Mouse (Mus musculus) adrenal gland, postnatal 25 days (tissue): Measurements from ENCODE around the gene Dqx1. TPM values are rescaled to one million over a fixed set of nuclear protein-coding genes. Genes with fewer than 3 reads are reported as not detected.

ENCODE experiments used
- DNase-seq: peaks from one replicate; pipeline ENCODE4 v3.0.0; 2021; ENCODE audit warnings: mixed read lengths
- total RNA-seq: library from RNA; stranded (reverse); gene quantifications from 2 replicates; pipeline ENCODE4 v1.2.3, GENCODE M21; 2021

Dqx1 gene
- total RNA-seq, 1 experiment from 2014 or later, result 4.0 TPM

- peak; percentile 76 for DNase-seq
These were observed 24.1 kb upstream of the Dqx1 start, which contains the start of the genes Dok1 and Loxl3 for GRCm38 (mm10) chr6:83033249-83034185. TSS of gene Dok1 (minus strand) at chr6:83033471. TSS of gene Loxl3 (plus strand) at chr6:83034173.

DNA sequence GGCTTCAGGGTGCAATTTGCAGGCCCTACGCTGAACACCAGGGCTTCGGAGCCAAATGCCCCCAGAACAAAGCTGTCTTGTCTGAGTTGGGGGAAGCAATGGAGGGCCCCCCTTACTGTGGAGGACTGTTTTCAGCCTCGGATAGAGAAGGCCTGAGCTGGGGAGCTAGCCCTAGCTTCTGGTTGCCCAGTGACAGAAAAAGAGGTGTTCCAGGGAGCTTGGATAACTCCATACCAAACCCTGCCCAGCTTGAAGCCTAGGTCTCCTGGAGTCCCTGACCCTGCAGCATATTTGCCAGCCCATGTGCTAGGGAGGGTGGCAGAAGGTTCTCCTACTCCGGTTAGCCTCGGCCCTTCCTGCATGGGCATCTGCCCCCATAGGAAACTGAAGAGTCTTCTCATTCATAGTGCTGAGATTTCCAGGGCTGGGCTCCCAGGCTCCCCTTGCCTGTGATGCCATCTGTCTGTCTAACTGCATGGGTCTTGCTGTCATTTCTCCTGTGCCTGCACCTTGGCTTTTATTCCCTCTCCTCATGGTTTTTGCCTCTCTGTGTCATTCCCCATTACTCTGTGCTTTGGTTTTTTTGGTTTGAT is 23.1 kb upstream of the Dqx1 start:
- no peak for DNase-seq

GRCm38 (mm10) chr6:83037188-83037587 is 20.5 kb upstream of the Dqx1 start:
- no peak for DNase-seq

GRCm38 (mm10) chr6:83038496-83039012 is 19.1 kb upstream of the Dqx1 start:
- DNase-seq, result peak; percentile 95

- no peak for DNase-seq
These were observed 17.0 kb upstream of the Dqx1 start for GRCm38 (mm10) chr6:83040601-83041000.

GRCm38 (mm10) chr6:83043561-83043960 is 14.1 kb upstream of the Dqx1 start:
- DNase-seq, result no peak

DNA sequence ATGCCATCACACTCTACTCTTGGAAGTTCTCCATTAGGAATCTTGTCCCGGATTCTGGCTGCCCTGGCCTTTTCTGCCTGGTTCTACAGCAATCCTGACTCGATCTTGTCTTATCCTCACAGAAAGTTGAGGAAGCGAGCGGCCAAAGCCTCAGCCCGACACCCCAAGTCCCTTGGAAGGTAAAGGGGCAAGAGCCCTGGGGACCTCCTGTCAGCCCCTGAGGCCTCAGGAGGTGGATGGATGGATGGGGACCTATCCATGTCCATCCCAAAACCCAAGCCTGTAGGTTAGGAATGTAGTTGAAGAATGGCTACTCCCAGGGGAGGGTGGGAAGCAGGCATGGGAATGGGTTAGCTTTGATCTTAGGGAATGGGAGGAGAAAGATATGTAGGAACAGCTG is 13.7 kb upstream of the Dqx1 start:
- no peak for DNase-seq

- no peak for DNase-seq
These were observed 12.9 kb upstream of the Dqx1 start for GRCm38 (mm10) chr6:83044742-83045141.

DNA sequence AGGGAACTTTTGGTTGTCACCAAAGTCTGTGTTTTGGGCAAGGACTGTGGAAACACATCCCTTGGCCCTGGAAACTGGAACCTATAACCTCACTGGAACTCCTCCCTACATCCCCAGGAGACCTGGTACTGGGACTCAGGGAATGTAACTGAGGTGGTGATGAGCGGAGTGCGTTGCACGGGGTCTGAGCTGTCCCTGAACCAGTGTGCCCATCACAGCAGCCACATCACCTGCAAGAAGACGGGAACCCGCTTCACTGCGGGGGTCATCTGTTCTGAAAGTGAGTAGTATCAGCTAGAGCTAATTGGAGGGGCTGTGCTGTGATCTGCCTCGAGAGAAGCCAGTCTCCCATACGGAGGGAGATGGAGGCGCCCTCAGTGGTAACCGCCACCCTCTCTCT is 8.3 kb upstream of the Dqx1 start:
- no peak for DNase-seq

- peak; percentile 46 for DNase-seq
These were observed 4.3 kb upstream of the Dqx1 start for GRCm38 (mm10) chr6:83053136-83053960.

- peak; percentile 96 for DNase-seq
These were observed 3.4 kb upstream of the Dqx1 start, which contains the start of gene Aup1 for GRCm38 (mm10) chr6:83054074-83054851. TSS of gene Aup1 (plus strand) at chr6:83054521.

DNA sequence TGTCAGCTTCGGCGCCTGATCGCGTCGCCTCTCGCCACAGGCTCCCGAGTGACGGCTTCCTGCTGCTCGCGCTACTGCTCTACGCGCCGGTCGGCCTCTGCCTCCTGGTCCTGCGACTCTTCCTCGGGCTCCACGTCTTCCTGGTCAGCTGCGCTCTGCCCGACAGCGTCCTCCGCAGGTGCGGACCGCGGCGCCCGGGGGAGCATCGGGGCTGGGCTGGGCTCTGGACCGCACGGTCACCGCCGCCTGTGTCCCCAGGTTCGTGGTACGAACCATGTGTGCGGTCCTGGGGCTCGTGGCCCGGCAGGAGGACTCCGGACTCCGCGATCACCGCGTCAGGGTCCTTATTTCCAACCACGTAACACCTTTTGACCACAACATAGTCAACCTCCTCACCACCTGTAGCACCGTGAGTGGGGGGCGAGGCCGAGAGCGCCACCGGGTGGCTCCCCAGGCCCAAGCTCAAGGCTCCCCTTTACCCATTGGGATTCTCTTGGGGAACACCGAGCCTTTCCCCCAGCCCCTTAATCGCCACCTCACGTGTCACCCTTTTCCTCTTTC is 2.7 kb upstream of the Dqx1 start, which contains the start of gene Htra2:
Gene Htra2, minus strand, starts transcription at position 403 of the 561 bp plus-strand sequence.
- peak; percentile 31 for DNase-seq

DNA sequence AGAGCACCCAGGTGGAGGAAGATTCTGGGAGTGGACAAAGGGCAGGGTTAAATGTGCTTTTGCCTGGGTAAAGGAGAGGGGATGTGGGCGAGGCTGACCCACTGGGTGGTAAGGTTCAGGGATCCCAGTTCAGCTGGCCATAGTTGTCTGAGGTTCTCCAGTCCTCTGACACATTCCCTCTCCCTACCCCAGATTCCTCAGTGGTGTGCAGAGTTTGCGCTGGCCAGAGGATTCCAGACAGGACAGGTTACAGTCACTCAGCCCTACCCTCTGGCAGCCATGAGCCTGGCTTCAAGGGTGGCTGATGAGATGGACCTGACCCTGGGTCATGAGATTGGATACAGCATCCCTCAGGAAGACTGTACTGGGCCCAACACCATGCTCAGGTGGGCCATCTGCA is 1.1 kb downstream of the Dqx1 start:
- DNase-seq, result no peak

GRCm38 (mm10) chr6:83065995-83066394 is 8.4 kb downstream of the Dqx1 start:
- DNase-seq, result no peak

DNA sequence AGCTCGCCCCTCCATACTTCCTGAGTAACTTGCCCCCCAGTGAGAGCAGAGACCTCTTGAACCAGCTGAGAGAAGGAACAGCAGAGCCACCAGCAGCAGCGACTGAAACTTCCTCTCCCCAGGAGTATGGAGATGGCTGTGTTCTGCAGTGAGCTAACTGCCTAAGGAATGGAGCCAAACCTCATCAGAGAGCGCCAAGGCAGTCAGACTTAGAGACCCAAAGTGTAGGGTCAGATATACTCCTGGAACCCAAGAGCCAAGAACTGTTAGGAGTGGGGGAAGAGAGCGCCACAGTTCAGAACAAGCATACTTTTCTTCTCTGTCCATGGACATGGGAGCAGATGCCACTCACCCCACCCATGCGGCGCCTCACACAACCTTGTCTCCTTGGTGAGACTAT is 8.8 kb downstream of the Dqx1 start:
- no peak for DNase-seq

DNA sequence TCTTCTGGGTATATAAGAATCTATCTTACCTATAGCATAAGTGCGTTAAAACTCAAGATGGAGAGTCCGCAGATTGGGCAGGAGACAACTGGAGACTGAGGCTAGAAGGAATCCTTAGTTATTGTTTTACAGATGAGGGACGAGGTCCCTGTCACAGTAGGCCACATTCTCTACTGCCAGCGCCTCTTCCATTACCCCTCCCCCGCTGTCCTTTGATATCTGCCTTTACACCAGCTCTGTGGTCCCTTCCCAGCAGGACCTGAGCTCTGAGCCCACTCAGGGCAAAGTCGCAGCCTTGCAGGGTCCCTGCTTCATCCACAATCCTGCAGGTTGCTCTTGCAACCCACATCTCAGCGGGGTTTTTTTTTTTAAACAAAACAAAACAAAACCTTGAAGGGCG is 10.6 kb downstream of the Dqx1 start:
- DNase-seq, result no peak

DNA sequence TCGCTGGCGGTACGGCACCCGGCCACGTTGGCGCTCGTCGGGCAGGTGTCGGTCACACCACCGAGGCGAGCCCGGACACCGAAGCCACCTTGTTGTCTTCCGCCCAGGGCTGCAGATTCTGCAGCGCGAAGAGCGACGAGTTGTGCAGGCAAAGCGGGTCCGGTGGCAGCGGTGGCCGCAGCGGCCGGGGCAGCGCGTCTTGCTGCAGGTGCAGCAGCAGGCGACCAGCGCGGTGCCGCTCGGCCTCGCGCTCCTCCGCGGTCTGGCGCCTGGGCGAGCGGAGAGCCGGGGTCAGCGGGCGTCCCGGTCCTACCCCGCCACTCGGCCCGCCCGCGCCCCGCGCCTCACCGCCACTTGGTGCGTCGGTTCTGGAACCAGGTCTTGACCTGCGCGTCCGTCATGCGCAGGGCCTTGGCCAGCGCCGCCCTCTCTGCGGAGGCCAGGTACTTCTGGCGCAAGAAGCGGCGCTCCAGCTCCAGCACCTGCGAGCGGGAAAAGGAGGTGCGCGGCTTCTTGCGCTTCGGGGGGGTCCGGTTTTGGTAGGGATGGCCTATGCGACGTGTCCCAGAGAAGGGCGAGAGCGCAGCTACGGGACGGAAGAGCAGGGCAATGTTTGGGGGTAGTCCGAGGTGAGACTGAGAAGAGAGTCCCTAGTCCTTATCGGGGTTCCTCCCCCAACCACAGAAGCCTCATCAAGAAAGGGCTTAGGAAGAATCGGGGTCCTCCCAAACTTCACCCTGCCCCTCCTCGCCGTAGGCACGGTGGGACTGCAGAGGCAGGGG is 11.3 kb downstream of the Dqx1 start:
- no peak for DNase-seq

- DNase-seq, result no peak
These were observed 12.0 kb downstream of the Dqx1 start for GRCm38 (mm10) chr6:83069488-83070246.

GRCm38 (mm10) chr6:83070247-83070310 is 12.4 kb downstream of the Dqx1 start, which contains the start of gene Tlx2:
TSS of gene Tlx2 (minus strand) at chr6:83070293.
- no peak for DNase-seq
